Mouse (Mus musculus) myocyte (in vitro differentiated cells): ENCODE results near the gene Mme. TPM values are rescaled to one million over a fixed set of nuclear protein-coding genes. Genes with fewer than 3 reads are reported as not detected.

Experiments
- H3K27me3 ChIP-seq: one replicate; pipeline ENCODE4 v1.6.1; 2011; ENCODE audit not compliant: control insufficient read depth, insufficient read depth, insufficient read length
- H3K36me3 ChIP-seq: one replicate; pipeline ENCODE4 v1.6.1; 2011; ENCODE audit not compliant: control insufficient read depth, insufficient read depth
- H3K4me2 ChIP-seq: one replicate; pipeline ENCODE4 v1.6.1; 2011; ENCODE audit warnings: low read depth, control low read depth
- H3K4me3 ChIP-seq: one replicate; pipeline ENCODE4 v1.5.1; 2011; ENCODE audit warnings: mild to moderate bottlenecking, control low read depth, moderate library complexity
- H3K79me2 ChIP-seq: one replicate; pipeline ENCODE4 v1.6.1; 2011; ENCODE audit not compliant: control insufficient read depth, insufficient read depth
- H3ac ChIP-seq: one replicate; pipeline ENCODE4 v1.6.1; 2011; ENCODE audit not compliant: control insufficient read depth, insufficient read length
- CEBPB ChIP-seq: IDR thresholded peaks from 2 replicates; pipeline ENCODE4 v1.6.1; 2011; ENCODE audit warnings: mild to moderate bottlenecking, moderate library complexity; ENCODE audit not compliant: poor library complexity, insufficient read depth, severe bottlenecking
- E2F4 ChIP-seq: IDR thresholded peaks from one replicate; pipeline ENCODE4 v1.6.1; 2011; ENCODE audit warnings: mild to moderate bottlenecking, control low read depth, moderate library complexity; ENCODE audit not compliant: insufficient read depth
- MAX ChIP-seq: IDR thresholded peaks from one replicate; pipeline ENCODE4 v1.6.1; 2011; ENCODE audit warnings: low read depth, mild to moderate bottlenecking, control low read depth
- MYOD1 ChIP-seq, 3 experiments: IDR thresholded peaks; one replicate each; pipeline ENCODE4 v1.6.1; 2011; ENCODE audit warnings: control low read depth in 2 of 3, low read depth in 2 of 3, mild to moderate bottlenecking in 2 of 3, moderate library complexity in 1 of 3; ENCODE audit not compliant: insufficient read length in 2 of 3, control insufficient read depth in 1 of 3
- MYOG ChIP-seq, 3 experiments: IDR thresholded peaks; one replicate each; pipeline ENCODE4 v1.6.1; 2011; ENCODE audit warnings: control low read depth in 2 of 3, low read depth in 2 of 3, mild to moderate bottlenecking in 2 of 3; ENCODE audit not compliant: insufficient read length in 2 of 3, control insufficient read depth in 1 of 3, insufficient read depth in 1 of 3
- POLR2A ChIP-seq: IDR thresholded peaks from one replicate; pipeline ENCODE4 v1.6.1; 2011; ENCODE audit warnings: low read depth, mild to moderate bottlenecking, control low read depth, moderate library complexity; ENCODE audit not compliant: insufficient read length
- POLR2AphosphoS2 ChIP-seq: IDR thresholded peaks from one replicate; pipeline ENCODE4 v1.6.1; 2011; ENCODE audit warnings: low read depth, control low read depth; ENCODE audit not compliant: insufficient read length
- REST ChIP-seq: IDR thresholded peaks from one replicate; pipeline ENCODE4 v1.6.1; 2011; ENCODE audit warnings: mild to moderate bottlenecking, control low read depth, moderate library complexity; ENCODE audit not compliant: insufficient read depth, insufficient read length
- SRF ChIP-seq: IDR thresholded peaks from one replicate; pipeline ENCODE4 v1.6.1; 2011; ENCODE audit warnings: low read depth; ENCODE audit not compliant: control insufficient read depth, insufficient read length
- TCF12 ChIP-seq: IDR thresholded peaks from one replicate; pipeline ENCODE4 v1.6.1; 2011; ENCODE audit warnings: mild to moderate bottlenecking, control low read depth; ENCODE audit not compliant: poor library complexity, insufficient read depth, severe bottlenecking
- TCF3 ChIP-seq: IDR thresholded peaks from one replicate; pipeline ENCODE4 v1.6.1; 2011; ENCODE audit warnings: low read depth, control low read depth; ENCODE audit not compliant: insufficient read length
- USF1 ChIP-seq: IDR thresholded peaks from one replicate; pipeline ENCODE4 v1.6.1; 2011; ENCODE audit warnings: low read depth, mild to moderate bottlenecking, control low read depth, moderate library complexity
- polyA plus RNA-seq: library from polyadenylated mRNA; unstranded; fragments of >200 nt; fragmentation: generic; extraction: Trizol; gene quantifications from one replicate; pipeline ENCODE4 v1.2.1, GENCODE M21; 2012; ENCODE audit warnings: missing spikeins

Mme gene
- polyA plus RNA-seq, 1 experiment = not detected

- H3K36me3 ChIP-seq = no peaks in the 10 kb centered on the region
- no peaks in the 10 kb centered on the region for H3K27me3 ChIP-seq
- no peak overlapping the region for H3ac ChIP-seq
- no peak overlapping the region for H3K4me2 ChIP-seq
- no peaks in the 10 kb centered on the region for H3K79me2 ChIP-seq
- no peak overlapping the region for H3K4me3 ChIP-seq
- TF ChIP-seq TCF12 (no peak), REST (no peak), MYOG (IDR thresholded peaks at IDR 0.05; ENCODE audit: control insufficient read depth in 1 of 3, insufficient read depth in 1 of 3, insufficient read length in 2 of 3, low read depth in 2 of 3) (no peak)
These were observed 143.7 kb downstream of the Mme start for GRCm38 (mm10) chr3:63384989-63385388.

- Histone ChIP-seq H3K36me3 (no peaks in the 10 kb centered on the region), H3ac (no peak overlapping the region), H3K4me2 (no peak overlapping the region), H3K79me2 (no peaks in the 10 kb centered on the region), H3K4me3 (no peak overlapping the region), H3K27me3 (no peaks in the 10 kb centered on the region)
- TF ChIP-seq SRF (no peak), MYOD1 (IDR thresholded peaks at IDR 0.05; ENCODE audit: control insufficient read depth in 1 of 3, insufficient read length in 2 of 3, low read depth in 2 of 3) (no peak), USF1 (no peak), POLR2AphosphoS2 (no peak), MYOG (IDR thresholded peaks at IDR 0.05; ENCODE audit: control insufficient read depth in 1 of 3, insufficient read depth in 1 of 3, insufficient read length in 2 of 3, low read depth in 2 of 3) (no peak)
These were observed 149.4 kb downstream of the Mme start for GRCm38 (mm10) chr3:63390774-63391173.

DNA sequence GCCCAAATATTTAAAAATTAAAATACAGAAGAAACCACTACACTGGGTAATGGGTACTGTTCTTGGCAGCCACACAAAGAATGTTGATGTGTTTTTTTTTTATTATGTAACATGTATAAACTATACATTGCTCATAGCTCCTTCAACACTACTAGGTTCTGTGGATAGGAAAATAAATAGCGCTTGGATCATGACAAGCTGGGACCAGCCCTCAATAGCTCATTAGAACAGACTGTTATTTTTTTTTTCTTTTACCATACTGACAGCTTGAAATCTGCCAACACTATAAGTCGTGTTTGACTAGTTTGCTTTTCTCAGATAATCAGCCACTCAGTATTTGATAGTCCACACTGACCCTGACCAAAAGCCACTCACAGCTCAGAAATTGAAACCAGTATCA is 150.0 kb downstream of the Mme start:
- no peaks in the 10 kb centered on the region for H3K27me3 ChIP-seq
- no peaks in the 10 kb centered on the region for H3K36me3 ChIP-seq
- no peak overlapping the region for H3K4me3 ChIP-seq
- H3ac ChIP-seq = no peak overlapping the region
- H3K4me2 ChIP-seq = no peak overlapping the region
- H3K79me2 ChIP-seq = no peaks in the 10 kb centered on the region
- TF ChIP-seq REST = no peak
- no peak for TF ChIP-seq USF1
- no peak for TF ChIP-seq POLR2AphosphoS2
- no peak for TF ChIP-seq TCF3
- no peak for TF ChIP-seq E2F4
- TF ChIP-seq MYOG (IDR thresholded peaks at IDR 0.05; ENCODE audit: control insufficient read depth in 1 of 3, insufficient read depth in 1 of 3, insufficient read length in 2 of 3, low read depth in 2 of 3) = no peak
- no peak for TF ChIP-seq MYOD1 (IDR thresholded peaks at IDR 0.05; ENCODE audit: control insufficient read depth in 1 of 3, insufficient read length in 2 of 3, low read depth in 2 of 3)

GRCm38 (mm10) chr3:63394424-63394941 is 153.1 kb downstream of the Mme start:
- H3ac ChIP-seq = no peak overlapping the region
- no peaks in the 10 kb centered on the region for H3K27me3 ChIP-seq
- no peak overlapping the region for H3K4me3 ChIP-seq
- H3K36me3 ChIP-seq = no peaks in the 10 kb centered on the region
- no peak overlapping the region for H3K4me2 ChIP-seq
- TF ChIP-seq CEBPB = no peak
- TF ChIP-seq REST = no peak
- no peak for TF ChIP-seq MYOD1 (IDR thresholded peaks at IDR 0.05; ENCODE audit: control insufficient read depth in 1 of 3, insufficient read length in 2 of 3, low read depth in 2 of 3)
- TF ChIP-seq POLR2A = no peak
- TF ChIP-seq TCF12 = no peak
- no peak for TF ChIP-seq POLR2AphosphoS2
- TF ChIP-seq SRF = no peak
- no peak for TF ChIP-seq MYOG (IDR thresholded peaks at IDR 0.05; ENCODE audit: control insufficient read depth in 1 of 3, insufficient read depth in 1 of 3, insufficient read length in 2 of 3, low read depth in 2 of 3)
- TF ChIP-seq USF1 = no peak
- no peak for TF ChIP-seq MAX
- TF ChIP-seq TCF3 = no peak
- no peak for TF ChIP-seq E2F4
- H3K79me2 ChIP-seq = no peaks in the 10 kb centered on the region

DNA sequence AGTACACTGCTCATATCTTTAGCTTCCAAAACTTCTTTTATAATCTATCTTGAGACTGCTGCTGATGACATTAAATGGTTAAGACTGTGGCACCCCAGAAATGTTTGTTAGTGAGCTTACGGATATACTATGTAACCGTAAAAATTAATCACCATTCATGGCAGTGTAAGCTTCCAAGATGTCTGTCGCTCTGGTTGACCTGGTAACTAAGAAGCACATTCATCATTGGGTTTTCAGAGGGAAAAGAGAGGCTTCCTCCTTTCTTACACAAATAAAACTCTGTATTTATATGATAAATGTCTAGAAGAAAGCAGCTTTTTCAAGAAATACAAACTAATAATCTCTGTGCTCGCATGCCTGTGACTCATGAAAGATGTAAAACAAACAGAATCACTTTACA is 156.8 kb downstream of the Mme start:
- Histone ChIP-seq H3K36me3 (no peaks in the 10 kb centered on the region), H3K4me2 (no peak overlapping the region), H3K27me3 (no peaks in the 10 kb centered on the region), H3ac (no peak overlapping the region), H3K4me3 (no peak overlapping the region), H3K79me2 (no peaks in the 10 kb centered on the region)
- TF ChIP-seq TCF12 (no peak), TCF3 (no peak), MAX (no peak), SRF (no peak), REST (no peak), USF1 (no peak)
